Mouse (Mus musculus) forebrain, postnatal 0 days (tissue): ENCODE data around the gene Proser2. TPM values are rescaled to one million over a fixed set of nuclear protein-coding genes. Genes with fewer than 3 reads are reported as not detected.

Source experiments
- ATAC-seq: fragments of 200-750 bp; cut with Nextera tagmentation; 2 replicates; pipeline ENCODE4 v1.8.0; 2017; ENCODE audit warnings: mild to moderate bottlenecking, moderate library complexity
- DNase-seq: peaks from one replicate; pipeline ENCODE4 v3.0.0-alpha.2; 2015
- H3K27ac ChIP-seq: fragments of 300-500 bp; sonication (generic); 2 replicates; pipeline ENCODE4 v1.5.1; 2014; ENCODE audit warnings: low read depth, mild to moderate bottlenecking, antibody characterized with exemption, low read length, moderate library complexity, mixed read lengths
- H3K27me3 ChIP-seq: fragments of 300-500 bp; sonication (generic); 2 replicates; pipeline ENCODE4 v1.6.1; 2014; ENCODE audit warnings: mild to moderate bottlenecking, low read length, mixed read lengths; ENCODE audit not compliant: insufficient read depth
- H3K36me3 ChIP-seq: fragments of 300-500 bp; sonication (generic); 2 replicates; pipeline ENCODE4 v1.6.1; 2014; ENCODE audit warnings: mild to moderate bottlenecking, moderate library complexity; ENCODE audit not compliant: insufficient read depth
- H3K4me1 ChIP-seq: fragments of 300-500 bp; sonication (generic); 2 replicates; pipeline ENCODE4 v1.6.1; 2014; ENCODE audit warnings: antibody characterized with exemption; ENCODE audit not compliant: insufficient read depth
- H3K4me2 ChIP-seq: fragments of 300-500 bp; sonication (generic); 2 replicates; pipeline ENCODE4 v1.6.1; 2014; ENCODE audit warnings: low read depth, mild to moderate bottlenecking, moderate library complexity
- H3K4me3 ChIP-seq: fragments of 300-500 bp; sonication (generic); 2 replicates; pipeline ENCODE4 v1.5.1; 2014; ENCODE audit warnings: low read depth, low read length, mixed read lengths
- H3K9ac ChIP-seq: fragments of 300-500 bp; sonication (generic); 2 replicates; pipeline ENCODE4 v1.6.1; 2014; ENCODE audit warnings: mild to moderate bottlenecking
- H3K9me3 ChIP-seq: fragments of 300-500 bp; sonication (generic); 2 replicates; pipeline ENCODE4 v1.6.1; 2016; ENCODE audit warnings: low read length
- CTCF ChIP-seq: sonication (generic); IDR thresholded peaks from 2 replicates; pipeline ENCODE4 v1.5.1; 2016; ENCODE audit warnings: antibody characterized with exemption, control low read depth, low read depth
- WGBS: fragments of 180-500 bp; shearing (Covaris S2); extraction: QIAGEN DNeasy Blood & Tissue Kit; methylation state at CpG from one replicate; pipeline ENCODE4 v1.1.7; 2014; 5-methylcytosine and 5-hydroxymethylcytosine counted together
- polyA plus RNA-seq: library from polyadenylated mRNA; unstranded; fragments of >200 nt; fragmentation: Nextera tagmentation; extraction: Ambion mirVana; gene quantifications from 2 replicates; pipeline ENCODE4 v1.2.1, GENCODE M21; 2015
- total RNA-seq: library from RNA; depleted of rRNA; stranded (reverse); fragments of >200 nt; gene quantifications from 2 replicates; pipeline ENCODE4 v1.2.3, GENCODE M21; 2014

Proser2 gene
- total and polyA plus RNA-seq, 2 experiments from 2014 or later: 3.2 to 5.1 TPM

DNA sequence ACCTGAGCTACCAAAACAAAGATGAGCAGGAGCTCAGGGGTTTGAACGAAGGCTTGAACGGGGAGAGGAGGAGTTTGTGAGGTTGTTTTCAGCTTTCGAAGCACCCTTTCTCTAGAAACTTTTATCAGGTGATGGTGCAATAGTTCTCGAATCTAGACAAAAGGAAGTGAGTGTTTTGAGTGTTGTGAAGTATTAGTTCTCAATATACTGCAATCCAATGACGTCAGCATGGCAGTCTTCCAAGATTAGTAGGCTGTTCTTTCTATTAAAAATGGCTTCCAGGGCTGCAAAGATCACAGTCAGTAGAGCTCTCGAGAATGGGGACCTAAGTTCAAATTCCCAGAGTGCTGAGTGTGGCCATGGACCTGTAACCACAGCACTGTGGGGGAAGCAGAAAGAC, 35.8 kb upstream of the Proser2 start:
- no peak for TF ChIP-seq CTCF
- Histone ChIP-seq H3K9ac (no peak overlapping the region), H3K36me3 (no peaks in the 10 kb centered on the region), H3K9me3 (no peaks in the 10 kb centered on the region), H3K27ac (no peak overlapping the region), H3K4me1 (no peaks in the 10 kb centered on the region), H3K4me2 (no peak overlapping the region), H3K4me3 (no peak overlapping the region), H3K27me3 (no peaks in the 10 kb centered on the region)
- 63% methylated on average over 6 of the region's 6 CpGs for WGBS
- no peak for ATAC-seq
- DNase-seq: no peak

DNA sequence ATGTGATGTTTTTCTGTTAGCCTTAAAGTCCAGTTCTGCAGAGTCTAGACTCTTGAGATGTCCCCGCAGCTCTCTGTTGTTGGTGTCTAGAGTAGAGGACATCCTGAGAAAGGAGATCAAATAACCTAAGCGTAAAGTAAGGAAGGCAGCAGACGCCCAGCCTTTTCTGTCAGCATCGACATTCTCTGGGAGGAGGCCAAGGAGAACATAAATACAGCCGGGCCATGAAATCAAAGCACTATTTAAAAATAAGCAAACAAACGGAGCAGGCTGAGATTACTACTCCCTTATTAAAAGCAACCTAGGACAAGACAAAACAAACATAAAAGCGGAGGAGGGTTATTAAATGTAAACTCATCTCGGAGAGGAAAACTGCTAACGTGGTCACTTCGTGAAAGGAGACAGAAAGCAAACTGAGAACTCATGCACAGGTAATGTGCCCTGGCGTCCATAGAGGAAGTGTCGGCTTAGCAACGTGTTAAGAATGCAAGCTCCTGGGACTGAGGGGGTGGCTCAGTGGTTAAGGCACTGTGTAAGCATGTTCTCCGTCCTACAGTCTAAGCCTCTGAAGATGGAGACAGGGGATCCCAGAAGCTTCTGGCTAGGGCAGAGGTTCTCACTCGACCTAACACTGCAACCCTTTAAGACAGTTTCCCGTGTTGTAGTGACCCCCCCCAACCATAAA, 34.7 kb upstream of the Proser2 start:
- DNase-seq (no peak), ATAC-seq (no peak)
- Histone ChIP-seq H3K27me3 (no peaks in the 10 kb centered on the region), H3K36me3 (no peaks in the 10 kb centered on the region), H3K4me3 (no peak overlapping the region), H3K4me2 (no peak overlapping the region), H3K4me1 (no peaks in the 10 kb centered on the region), H3K27ac (no peak overlapping the region), H3K9me3 (no peaks in the 10 kb centered on the region), H3K9ac (no peak overlapping the region)
- no peak for TF ChIP-seq CTCF
- WGBS: 56% methylated on average over 16 of the region's 16 CpGs

DNA sequence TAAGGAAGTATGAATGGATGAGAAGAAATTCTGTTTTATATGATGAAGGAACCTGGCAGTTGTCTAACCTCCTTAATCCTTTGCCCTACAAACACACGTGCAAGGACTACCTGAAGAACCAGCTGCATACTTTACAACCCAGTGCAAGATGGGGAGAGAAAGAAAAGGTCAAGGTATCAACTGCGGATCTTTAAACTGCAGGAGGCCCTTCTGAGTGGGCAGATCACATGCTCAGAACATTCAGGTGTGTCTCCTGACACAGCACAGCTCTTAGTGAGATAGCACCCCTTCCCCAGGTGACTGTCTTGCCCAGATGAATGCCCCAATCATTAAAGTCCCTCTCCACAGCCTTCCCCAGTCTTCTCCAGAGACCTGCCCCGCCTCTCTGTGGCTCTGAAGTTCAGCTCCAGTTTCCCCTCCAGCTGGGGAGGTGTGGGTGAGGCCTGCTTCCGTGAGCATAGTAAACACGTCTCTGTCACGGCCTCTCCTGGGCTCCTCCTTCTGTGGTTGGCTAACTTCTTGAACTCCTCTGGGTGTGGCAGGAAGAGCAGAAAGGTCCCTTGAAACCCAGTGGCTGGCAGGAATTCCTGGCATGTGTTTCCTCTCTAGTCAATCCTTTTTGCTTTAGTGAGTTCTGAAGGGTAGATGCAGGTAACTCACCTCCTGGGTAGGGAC, 32.5 kb upstream of the Proser2 start:
- no peak for DNase-seq
- no peak for TF ChIP-seq CTCF

DNA sequence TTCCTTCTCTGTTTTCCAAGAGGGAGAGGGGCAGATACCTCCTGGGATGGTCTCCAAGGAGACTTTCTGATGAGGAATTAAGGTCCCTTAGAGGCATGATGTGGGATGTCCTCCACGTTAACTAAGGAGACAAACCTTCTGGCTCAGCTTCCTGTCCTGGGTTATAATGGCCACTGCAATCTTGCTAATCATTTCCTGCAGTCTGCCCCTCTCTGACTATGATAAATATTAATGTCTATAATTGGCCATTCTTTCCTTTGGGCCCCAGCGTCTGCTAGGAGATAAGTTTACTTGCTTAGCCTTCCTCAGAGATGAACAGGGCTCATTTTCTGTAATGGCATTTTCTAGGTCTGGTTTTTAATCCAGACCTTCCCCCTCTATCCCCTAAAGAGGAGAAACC, 29.7 kb upstream of the Proser2 start:
- Histone ChIP-seq H3K36me3 (no peaks in the 10 kb centered on the region), H3K4me1 (no peaks in the 10 kb centered on the region), H3K27ac (no peak overlapping the region), H3K4me2 (no peak overlapping the region), H3K4me3 (no peak overlapping the region), H3K27me3 (no peaks in the 10 kb centered on the region), H3K9me3 (no peaks in the 10 kb centered on the region), H3K9ac (no peak overlapping the region)
- ATAC-seq (no peak), DNase-seq (no peak)
- WGBS: 51% methylated on average over 2 of the region's 2 CpGs
- TF ChIP-seq CTCF: no peak

More for the DNA sequence above, 32.5 kb upstream of the Proser2 start:
- Histone ChIP-seq H3K4me1 (no peaks in the 10 kb centered on the region), H3K27me3 (no peaks in the 10 kb centered on the region), H3K4me2 (no peak overlapping the region), H3K27ac (no peak overlapping the region), H3K4me3 (no peak overlapping the region), H3K36me3 (no peaks in the 10 kb centered on the region), H3K9me3 (no peaks in the 10 kb centered on the region), H3K9ac (no peak overlapping the region)
- WGBS: 72% methylated on average over 6 of the region's 6 CpGs
- no peak for ATAC-seq

DNA sequence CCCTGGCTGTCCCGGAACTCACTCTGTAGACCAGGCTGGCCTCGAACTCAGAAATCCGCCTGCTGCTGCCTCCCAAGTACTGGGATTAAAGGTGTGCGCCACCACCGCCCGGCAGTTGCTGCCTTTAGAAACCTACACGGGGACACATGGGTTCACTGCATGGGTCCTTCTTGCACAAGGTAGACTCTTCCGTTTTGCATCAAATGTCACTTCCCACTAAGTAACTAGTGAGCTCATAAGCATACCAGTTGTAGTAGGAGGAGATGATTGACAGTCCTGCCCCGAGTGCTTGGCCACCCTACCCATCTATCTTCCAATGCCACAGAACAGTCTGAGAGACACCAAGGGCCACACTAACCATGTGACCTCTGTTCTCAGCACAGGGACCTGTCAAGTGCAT, 29.2 kb upstream of the Proser2 start:
- no peak overlapping the region for H3K27ac ChIP-seq
- no peak overlapping the region for H3K9ac ChIP-seq
- WGBS: 89% methylated on average over 9 of the region's 9 CpGs
- H3K4me2 ChIP-seq: no peak overlapping the region
- H3K36me3 ChIP-seq: no peaks in the 10 kb centered on the region
- H3K4me1 ChIP-seq: no peaks in the 10 kb centered on the region
- H3K27me3 ChIP-seq: no peaks in the 10 kb centered on the region
- no peaks in the 10 kb centered on the region for H3K9me3 ChIP-seq
- TF ChIP-seq CTCF: no peak
- no peak overlapping the region for H3K4me3 ChIP-seq
- no peak for DNase-seq
- ATAC-seq: no peak

DNA sequence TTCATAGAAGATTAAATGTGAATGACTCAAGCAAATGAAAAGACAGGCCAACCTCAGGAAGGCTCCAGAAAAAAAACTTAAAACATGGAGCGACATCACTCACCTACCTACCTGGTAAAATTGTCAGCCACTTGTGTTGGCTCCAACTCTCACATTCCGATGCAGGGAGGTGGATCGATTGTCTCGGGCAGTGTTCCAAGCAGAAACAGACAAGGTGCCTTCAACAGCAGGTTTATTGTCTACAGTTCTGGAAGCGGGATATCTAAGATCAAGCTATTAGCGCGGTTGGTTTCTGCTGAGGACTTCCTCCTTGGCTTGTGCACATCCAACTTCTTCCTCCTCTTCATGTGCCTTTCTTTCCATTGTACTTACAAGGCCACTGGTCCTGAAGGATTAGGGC, 27.6 kb upstream of the Proser2 start:
- H3K27ac ChIP-seq: no peak overlapping the region
- no peaks in the 10 kb centered on the region for H3K27me3 ChIP-seq
- H3K9me3 ChIP-seq: no peaks in the 10 kb centered on the region
- H3K4me2 ChIP-seq: no peak overlapping the region
- WGBS: 95% methylated on average over 7 of the region's 7 CpGs
- H3K9ac ChIP-seq: no peak overlapping the region
- H3K4me1 ChIP-seq: no peaks in the 10 kb centered on the region
- ATAC-seq: no peak
- no peak for DNase-seq
- H3K4me3 ChIP-seq: no peak overlapping the region
- TF ChIP-seq CTCF: no peak
- H3K36me3 ChIP-seq: no peaks in the 10 kb centered on the region

DNA sequence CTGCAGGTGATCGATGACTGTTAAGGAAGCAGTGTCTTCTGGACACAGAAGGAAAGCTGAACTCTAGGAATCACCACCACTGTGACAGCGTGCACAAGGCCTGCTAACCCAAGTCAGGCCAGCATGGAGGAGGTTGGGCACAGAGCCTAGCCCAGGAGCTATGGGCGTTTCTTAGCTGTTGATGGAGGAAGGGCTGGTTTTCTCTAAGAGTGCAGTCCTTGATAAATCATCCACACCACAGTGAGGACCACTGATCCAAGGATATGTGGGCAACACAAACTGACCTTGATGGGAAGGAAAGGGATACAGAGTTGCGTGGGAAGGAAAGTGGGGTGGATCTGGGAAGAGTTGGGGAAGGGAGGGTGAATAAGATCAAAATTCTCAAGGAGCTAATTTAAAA, 27.2 kb upstream of the Proser2 start:
- 90% methylated on average over 4 of the region's 4 CpGs for WGBS
- Histone ChIP-seq H3K36me3 (no peaks in the 10 kb centered on the region), H3K9ac (no peak overlapping the region), H3K27ac (no peak overlapping the region), H3K4me2 (no peak overlapping the region), H3K9me3 (no peaks in the 10 kb centered on the region), H3K27me3 (no peaks in the 10 kb centered on the region), H3K4me3 (no peak overlapping the region), H3K4me1 (no peaks in the 10 kb centered on the region)
- no peak for DNase-seq
- no peak for ATAC-seq
- no peak for TF ChIP-seq CTCF
